Mouse (Mus musculus) hematopoietic multipotent progenitor cell, adult 10-12 weeks (in vitro differentiated cells): ENCODE measurements around the gene Gm29564. TPM values are rescaled to one million over a fixed set of nuclear protein-coding genes. Genes with fewer than 3 reads are reported as not detected.

Source experiments
- polyA plus RNA-seq: library from polyadenylated mRNA; stranded (reverse); fragments of >175 nt; gene quantifications from 2 replicates; pipeline ENCODE4 v1.2.3, GENCODE M21; 2012; ENCODE audit warnings: low replicate concordance

The Gm29564 gene
- not detected in 2 replicates for polyA plus RNA-seq

GRCm38 (mm10) chrY:78212693-78213092 lies at the start of gene Gm29564:
Gene Gm29564 (plus strand): TSS chrY:78212993.

Other genes with a start within 250 kb of the Gm29564 start
- gene Gm20867, start 249.8 kb upstream of the Gm29564 start, polyA plus RNA-seq, result not detected in 2 replicates